Mouse (Mus musculus): Measurements from ENCODE around the gene Zfp341.

DNA sequence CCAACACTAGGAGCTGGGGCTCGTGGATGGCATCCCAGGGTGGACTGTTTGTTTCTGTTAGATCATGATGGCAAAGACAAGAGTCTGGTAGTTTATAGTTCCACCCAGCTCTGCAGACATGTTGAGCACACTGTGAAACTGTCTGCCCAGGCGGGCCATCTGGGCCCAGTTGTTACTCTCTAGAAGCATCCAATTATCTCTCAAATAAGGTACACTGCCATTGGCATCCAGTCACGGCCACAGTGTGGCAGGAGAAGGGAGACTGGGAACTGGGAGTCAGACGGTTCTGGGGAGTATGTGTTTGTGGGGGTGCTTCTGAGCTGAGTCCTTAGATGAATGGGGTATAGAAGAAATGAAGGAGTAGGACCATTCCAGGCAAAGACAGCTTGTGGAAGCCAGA is 57.0 kb downstream of the Zfp341 start:
- TF ChIP-seq CTCF (IDR thresholded peaks at IDR 0.05; ENCODE audit: low read depth, low read length) (no peak), EP300 (IDR thresholded peaks at IDR 0.05; ENCODE audit: insufficient read depth, low read depth, low read length) (no peak), POLR2A (IDR thresholded peaks at IDR 0.05; ENCODE audit: insufficient read depth, low read length) (no peak)

Measured in ES-Bruce4 (cell line).